Comparison of ENCODE assay signal across 27 mouse cellular contexts in the genomic region with DNA sequence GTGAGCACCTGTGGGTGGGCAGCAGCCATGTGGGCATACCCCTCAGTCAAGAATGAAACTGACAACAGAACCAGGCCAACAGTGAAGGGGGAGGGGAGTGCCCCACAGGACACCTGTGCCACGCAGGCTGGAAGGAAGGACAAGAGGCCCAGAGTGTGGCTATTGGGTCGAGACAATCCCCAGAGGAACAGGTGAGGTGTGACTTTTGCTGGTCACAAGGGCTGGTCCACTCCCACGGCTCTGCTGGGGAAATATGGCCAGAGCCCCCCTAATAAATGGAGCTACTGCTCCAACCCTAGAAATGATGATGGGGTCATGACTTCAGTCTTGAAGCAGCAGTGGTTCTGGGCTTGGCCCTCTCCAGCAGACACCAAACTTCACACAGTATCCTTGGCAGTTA.
"Had no signal": no experiment of that assay in that cellular context is flagged by ENCODE, and none has a peak within 500 bp of the region (broad histone marks: within the 10 kb centered on the region; RNA-seq: fewer than 3 reads in every experiment).

No protein-coding gene starts in this region.

- H3K4me1 ChIP-seq: liver, embryonic 12.5 days; liver, embryonic 13.5 days; liver, embryonic 15.5 days; midbrain, embryonic 12.5 days; midbrain, embryonic 15.5 days had no signal

- H3K9ac ChIP-seq: limb, embryonic 12.5 days; limb, embryonic 13.5 days; limb, embryonic 15.5 days; liver, embryonic 12.5 days; liver, embryonic 13.5 days; liver, embryonic 14.5 days; liver, embryonic 15.5 days; liver, postnatal 0 days; lung, embryonic 14.5 days; lung, embryonic 15.5 days; midbrain, embryonic 12.5 days; midbrain, embryonic 13.5 days; midbrain, embryonic 15.5 days; neural tube, embryonic 12.5 days had no signal

- H3K4me3 ChIP-seq: limb, embryonic 12.5 days; limb, embryonic 13.5 days; limb, embryonic 15.5 days; liver, embryonic 12.5 days; liver, embryonic 13.5 days; liver, embryonic 15.5 days; lung, embryonic 15.5 days; megakaryocyte, embryonic 14.5 days; midbrain, embryonic 10.5 days; midbrain, embryonic 12.5 days; midbrain, embryonic 13.5 days; midbrain, embryonic 15.5 days; myocyte; neural tube, embryonic 12.5 days had no signal

- H3K27ac ChIP-seq: limb, embryonic 12.5 days; limb, embryonic 13.5 days; limb, embryonic 15.5 days; liver, embryonic 12.5 days; liver, embryonic 13.5 days; liver, embryonic 14.5 days; liver, embryonic 15.5 days; lung, embryonic 15.5 days; macrophage; midbrain, embryonic 10.5 days; midbrain, embryonic 12.5 days; midbrain, embryonic 13.5 days; midbrain, embryonic 15.5 days; neural tube, embryonic 12.5 days had no signal

- H3K36me3 ChIP-seq: midbrain, embryonic 15.5 days had no signal

- H3K9me3 ChIP-seq: limb, embryonic 12.5 days; limb, embryonic 13.5 days; limb, embryonic 15.5 days; liver, embryonic 12.5 days; liver, embryonic 13.5 days; liver, embryonic 15.5 days; lung, embryonic 15.5 days; megakaryocyte, embryonic 14.5 days; midbrain, embryonic 10.5 days; midbrain, embryonic 12.5 days; midbrain, embryonic 13.5 days; midbrain, embryonic 15.5 days; neural tube, embryonic 12.5 days had no signal

- H3K27me3 ChIP-seq: limb, embryonic 12.5 days; limb, embryonic 13.5 days; limb, embryonic 15.5 days; liver, embryonic 15.5 days; lung, embryonic 15.5 days; midbrain, embryonic 12.5 days; midbrain, embryonic 13.5 days; midbrain, embryonic 15.5 days; neural tube, embryonic 12.5 days had no signal

- DNase-seq: left cerebral cortex, postnatal 4 days; liver; liver, embryonic 13.5 days; liver, postnatal 0 days; lung, adult 18-20 months; lung, adult 2 months; lung, embryonic 14.5 days; lung, postnatal 10 days; lung, postnatal 14 days; lung, postnatal 36 days; lung, postnatal 4 days; midbrain, embryonic 14.5 days had no signal
